Mouse (Mus musculus): Measurements from ENCODE around the gene Olfr323. TPM values are rescaled to one million over a fixed set of nuclear protein-coding genes. Genes with fewer than 3 reads are reported as not detected.
A peak's percentile ranks its signal among the peaks of the same experiment; 100 is the strongest.

The Olfr323 gene
- polyA plus RNA-seq (2016; fragmentation: Nextera tagmentation; extraction: Ambion mirVana) = not detected in 2 replicates

DNA sequence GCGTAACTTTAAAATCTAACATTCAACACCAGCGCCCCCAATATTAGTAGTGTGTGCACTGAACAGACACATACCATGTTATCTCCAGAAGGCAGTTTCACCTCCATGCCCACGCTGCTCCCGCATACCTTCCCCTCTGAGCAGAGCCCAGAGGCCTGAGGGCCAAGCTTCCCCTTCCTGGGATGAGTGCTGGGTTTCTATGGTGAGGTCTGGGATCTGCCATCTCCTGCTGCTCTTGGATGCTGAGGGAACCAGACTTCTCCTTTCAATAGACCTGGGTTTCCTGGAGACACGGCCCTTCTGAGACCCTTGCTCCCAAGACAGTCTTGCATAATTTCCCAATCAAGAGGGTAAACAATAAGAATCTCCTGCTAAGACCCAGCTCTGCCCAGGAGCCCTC is at the start of gene Olfr323:
Olfr323 (minus strand) TSS at position 101 of the 400 bp plus-strand sequence.
- no peak for DNase-seq (ENCODE audit: low spot score)
- WGBS = 81% methylated on average over 5 of the region's 5 CpGs
- no peak within 1 kb of the TSS for H3K27ac ChIP-seq (replicated peaks)
- H3K9me3 ChIP-seq (replicated peaks) = no peaks in the 10 kb centered on the region
- no peaks in the 10 kb centered on the region for H3K4me1 ChIP-seq
- H3K27me3 ChIP-seq (ENCODE audit: low read depth, poor library complexity, severe bottlenecking) = no peaks in the 10 kb centered on the region
- H3K36me3 ChIP-seq = no peaks in the 10 kb centered on the region
- no peak within 1 kb of the TSS for H3K4me3 ChIP-seq

DNA sequence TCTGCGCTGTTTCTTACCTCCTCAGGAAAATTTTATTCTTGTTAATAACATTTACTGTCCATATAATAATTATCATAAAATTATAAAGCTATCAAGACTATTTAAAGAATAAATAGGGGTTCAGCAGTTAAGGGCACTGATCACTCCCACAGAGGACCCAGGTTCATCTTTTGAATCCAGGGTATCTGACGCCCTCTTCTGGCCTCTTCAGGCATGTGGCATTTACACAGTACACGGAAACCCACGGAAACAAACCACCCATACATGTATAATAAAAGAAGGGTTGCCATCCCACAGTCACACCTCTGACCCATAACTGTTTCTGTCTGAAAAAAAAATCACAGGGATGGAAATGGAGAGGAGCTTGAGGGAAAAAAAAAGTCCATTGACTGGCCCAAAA is 41.5 kb upstream of the Olfr323 start:
- no peaks in the 10 kb centered on the region for H3K36me3 ChIP-seq
- WGBS = 56% methylated on average over 4 of the region's 4 CpGs
- no peaks in the 10 kb centered on the region for H3K27me3 ChIP-seq (ENCODE audit: low read depth, poor library complexity, severe bottlenecking)
- H3K9me3 ChIP-seq (replicated peaks) = no peaks in the 10 kb centered on the region
- H3K4me3 ChIP-seq = no peak overlapping the region
- H3K4me1 ChIP-seq = no peaks in the 10 kb centered on the region
- H3K27ac ChIP-seq (replicated peaks) = no peak overlapping the region
- no peak for DNase-seq (ENCODE audit: low spot score)

DNA sequence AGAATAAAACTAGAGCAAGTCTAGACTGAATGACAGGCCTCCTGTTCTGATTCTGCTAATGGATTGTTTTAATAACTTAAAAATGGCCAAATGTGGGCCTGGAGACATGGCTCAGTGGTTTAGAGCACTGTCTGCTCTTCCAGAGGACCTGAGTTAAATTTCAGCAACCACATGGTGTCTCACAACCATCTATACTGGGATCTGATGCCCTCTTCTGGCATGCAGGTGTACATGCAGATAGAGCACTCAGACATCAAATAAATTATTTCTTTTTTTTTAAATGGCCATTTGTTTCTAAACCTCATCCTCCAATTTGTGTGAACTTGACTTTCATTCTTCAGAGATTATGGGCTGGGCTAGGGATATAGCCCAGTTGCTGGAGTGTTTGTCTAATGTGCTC is 39.0 kb upstream of the Olfr323 start:
- Histone ChIP-seq H3K27ac (replicated peaks) (no peak overlapping the region), H3K27me3 (ENCODE audit: low read depth, poor library complexity, severe bottlenecking) (no peaks in the 10 kb centered on the region), H3K4me1 (no peaks in the 10 kb centered on the region), H3K9me3 (replicated peaks) (no peaks in the 10 kb centered on the region), H3K4me3 (no peak overlapping the region), H3K36me3 (no peaks in the 10 kb centered on the region)
- DNase-seq (ENCODE audit: low spot score) = no peak

DNA sequence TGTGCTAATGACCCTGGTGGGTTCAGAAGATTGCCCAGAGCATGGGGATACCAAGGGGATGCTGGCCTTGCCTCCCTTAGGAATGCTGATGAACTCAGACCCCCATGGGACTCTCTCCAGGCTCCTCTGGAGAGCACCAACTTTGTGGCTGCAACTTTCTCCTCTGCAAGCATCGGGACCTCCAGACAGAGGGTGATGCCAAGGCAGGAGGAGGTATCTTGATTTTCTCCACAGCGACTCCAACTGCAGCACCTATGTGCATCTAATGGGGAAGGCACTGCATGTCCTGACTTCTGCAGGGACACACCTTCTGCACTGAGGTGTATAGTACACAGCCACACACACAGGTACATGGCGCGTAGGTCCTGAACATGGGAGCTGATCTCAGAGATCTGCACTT is 28.3 kb upstream of the Olfr323 start, which contains the start of gene Olfr322:
Olfr322 (plus strand) TSS at position 187 of the 400 bp plus-strand sequence.
- Histone ChIP-seq H3K9me3 (replicated peaks) (no peaks in the 10 kb centered on the region), H3K36me3 (no peaks in the 10 kb centered on the region), H3K27me3 (ENCODE audit: low read depth, poor library complexity, severe bottlenecking) (no peaks in the 10 kb centered on the region), H3K4me3 (no peak within 1 kb of the TSS), H3K27ac (replicated peaks) (no peak within 1 kb of the TSS), H3K4me1 (no peaks in the 10 kb centered on the region)
- DNase-seq (ENCODE audit: low spot score) = no peak
- 89% methylated on average over 4 of the region's 4 CpGs for WGBS

DNA sequence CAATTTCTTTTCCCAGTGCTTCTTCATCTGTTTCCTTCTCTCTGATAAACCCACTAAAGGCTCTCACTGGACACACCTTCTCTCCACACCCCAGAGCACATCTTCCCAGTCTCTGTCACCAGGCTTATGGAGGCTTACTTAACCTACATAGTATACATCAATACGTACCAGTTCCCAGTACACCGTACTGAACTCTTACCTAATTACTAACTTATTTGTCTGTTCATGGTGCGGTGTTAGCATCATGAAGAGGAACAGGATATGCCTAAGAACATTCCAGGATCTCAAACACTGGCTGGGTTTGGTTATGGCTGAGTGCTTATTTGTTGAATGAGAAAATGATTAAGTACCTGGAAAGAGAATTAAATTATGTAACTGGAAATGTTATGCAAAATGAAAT is 24.9 kb upstream of the Olfr323 start:
- Histone ChIP-seq H3K4me3 (no peak overlapping the region), H3K4me1 (no peaks in the 10 kb centered on the region), H3K27me3 (ENCODE audit: low read depth, poor library complexity, severe bottlenecking) (no peaks in the 10 kb centered on the region), H3K36me3 (no peaks in the 10 kb centered on the region), H3K27ac (replicated peaks) (no peak overlapping the region), H3K9me3 (replicated peaks) (no peaks in the 10 kb centered on the region)
- DNase-seq (ENCODE audit: low spot score) = no peak
- 89% methylated on average over 3 of the region's 3 CpGs for WGBS

DNA sequence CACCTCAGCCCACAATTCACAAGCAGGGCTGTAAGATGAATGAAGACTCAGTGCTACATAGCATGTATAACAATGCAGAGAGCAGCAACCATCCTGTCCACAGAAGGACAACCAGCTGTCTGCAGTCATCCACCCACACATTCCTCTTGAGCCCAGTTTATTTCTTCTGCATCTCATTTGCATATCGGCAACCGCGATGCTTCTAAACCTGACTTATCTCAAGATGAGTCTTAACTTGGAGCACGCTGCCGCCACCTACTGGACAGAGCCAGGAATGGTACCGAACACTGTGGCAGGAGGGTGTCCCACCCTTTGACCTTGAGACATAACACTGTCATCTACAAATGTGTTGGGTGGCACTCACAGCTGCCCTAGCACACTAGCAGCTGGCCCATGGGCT is 13.0 kb upstream of the Olfr323 start:
- Histone ChIP-seq H3K36me3 (no peaks in the 10 kb centered on the region), H3K27ac (replicated peaks) (no peak overlapping the region), H3K27me3 (ENCODE audit: low read depth, poor library complexity, severe bottlenecking) (peaks cover 33% of the 10 kb centered on the region), H3K9me3 (replicated peaks) (no peaks in the 10 kb centered on the region), H3K4me1 (peaks cover 10% of the 10 kb centered on the region), H3K4me3 (no peak overlapping the region)
- peak; percentile 38 for DNase-seq (ENCODE audit: low spot score)
- 40% methylated on average over 6 of the region's 6 CpGs for WGBS

DNA sequence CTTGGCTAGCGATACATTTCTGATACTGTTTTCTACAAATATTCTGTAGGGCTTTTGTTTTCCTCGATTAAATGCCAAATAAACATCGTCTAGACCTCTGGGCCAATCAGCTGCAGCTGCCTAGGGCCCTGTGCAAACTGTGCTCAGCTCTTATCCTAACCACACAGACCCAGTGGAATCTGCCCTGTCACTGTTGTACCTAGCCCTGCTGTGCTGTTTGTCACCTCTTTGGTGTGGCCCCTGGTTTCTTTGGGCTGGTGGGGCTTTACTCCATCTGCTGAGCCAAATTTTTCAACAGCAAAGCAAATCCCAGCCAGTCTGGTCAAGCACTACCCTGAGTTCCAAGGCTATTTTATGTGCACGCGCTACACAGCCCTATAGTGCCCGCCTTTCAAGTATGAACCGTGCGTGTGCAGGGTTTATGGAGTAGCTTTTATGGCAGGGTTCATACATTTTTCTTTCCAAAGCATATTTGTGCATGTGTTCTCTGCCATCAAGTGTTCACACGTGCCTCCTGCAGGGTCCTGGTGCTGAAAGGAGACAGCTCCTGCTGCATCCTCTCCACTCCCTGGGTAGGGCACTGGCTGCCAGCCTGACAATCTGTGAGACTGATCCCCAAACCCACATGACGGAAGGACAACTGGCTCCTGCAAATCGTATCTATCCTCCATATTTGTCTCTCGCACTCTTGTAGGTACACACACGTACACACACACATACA is 11.5 kb upstream of the Olfr323 start:
- no peak overlapping the region for H3K27ac ChIP-seq (replicated peaks)
- no peaks in the 10 kb centered on the region for H3K36me3 ChIP-seq
- no peaks in the 10 kb centered on the region for H3K9me3 ChIP-seq (replicated peaks)
- WGBS = 88% methylated on average over 13 of the region's 13 CpGs
- no peak for DNase-seq (ENCODE audit: low spot score)
- peaks cover 10% of the 10 kb centered on the region for H3K4me1 ChIP-seq
- no peak overlapping the region for H3K4me3 ChIP-seq
- peaks cover 36% of the 10 kb centered on the region for H3K27me3 ChIP-seq (ENCODE audit: low read depth, poor library complexity, severe bottlenecking)

DNA sequence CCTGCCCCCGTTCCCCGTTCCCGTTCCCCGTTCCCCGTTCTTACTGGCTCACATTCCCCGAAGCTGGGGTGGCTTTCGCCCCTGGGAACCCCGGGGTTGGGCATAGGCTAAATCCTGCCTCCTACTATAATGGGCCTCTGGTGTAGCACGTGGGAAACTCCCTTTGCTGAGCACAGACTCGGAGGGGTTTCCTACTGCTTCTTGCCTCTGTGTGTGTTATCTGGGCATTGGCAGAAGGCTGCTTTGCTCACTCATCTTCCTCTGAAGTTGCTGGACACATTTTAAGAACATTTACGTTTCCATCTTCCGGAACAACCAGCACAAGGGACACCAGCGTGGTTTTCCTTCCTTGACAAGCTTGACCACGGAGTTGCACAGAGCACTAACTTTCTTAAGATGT is 10.8 kb upstream of the Olfr323 start:
- H3K27ac ChIP-seq (replicated peaks) = peak overlapping the region; percentile 72
- H3K4me3 ChIP-seq = peak overlapping the region; percentile 59
- peaks cover 10% of the 10 kb centered on the region for H3K4me1 ChIP-seq
- no peaks in the 10 kb centered on the region for H3K9me3 ChIP-seq (replicated peaks)
- no peaks in the 10 kb centered on the region for H3K36me3 ChIP-seq
- DNase-seq (ENCODE audit: low spot score) = no peak
- WGBS = 28% methylated on average over 14 of the region's 14 CpGs
- peaks cover 36% of the 10 kb centered on the region for H3K27me3 ChIP-seq (ENCODE audit: low read depth, poor library complexity, severe bottlenecking)

DNA sequence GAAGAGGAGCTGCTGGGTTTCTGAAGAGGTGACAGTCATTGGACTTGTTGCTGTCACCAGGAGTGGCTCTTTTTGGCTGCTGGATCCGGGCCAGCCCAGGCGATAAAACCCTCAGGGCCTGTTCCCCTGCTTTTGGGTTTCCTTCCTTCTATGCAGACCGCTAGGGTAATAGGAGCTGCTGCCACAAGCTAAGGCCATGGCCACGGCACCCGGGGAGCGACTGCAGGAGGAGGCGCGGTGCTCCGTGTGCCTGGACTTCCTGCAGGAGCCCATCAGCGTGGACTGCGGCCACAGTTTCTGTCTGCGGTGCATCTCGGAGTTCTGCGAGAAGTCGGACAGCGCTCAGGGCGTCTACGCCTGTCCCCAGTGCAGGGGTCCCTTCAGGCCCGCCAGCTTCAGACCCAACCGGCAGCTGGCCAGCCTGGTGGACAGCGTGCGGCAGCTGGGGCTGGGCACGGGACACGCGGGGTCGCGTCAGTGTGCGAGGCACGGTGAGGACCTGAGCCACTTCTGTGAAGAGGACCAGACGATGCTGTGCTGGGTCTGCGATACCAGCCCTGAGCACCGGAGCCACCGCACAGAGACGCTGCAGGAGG is 10.1 kb upstream of the Olfr323 start, which contains the start of gene Trim58:
Trim58 (plus strand) TSS at position 194 of the 596 bp plus-strand sequence.
- Histone ChIP-seq H3K27me3 (ENCODE audit: low read depth, poor library complexity, severe bottlenecking) (peaks cover 36% of the 10 kb centered on the region), H3K4me1 (peaks cover 10% of the 10 kb centered on the region), H3K4me3 (peak within 1 kb of the TSS; percentile 59), H3K27ac (replicated peaks) (peak within 1 kb of the TSS; percentile 72), H3K36me3 (no peaks in the 10 kb centered on the region), H3K9me3 (replicated peaks) (no peaks in the 10 kb centered on the region)
- peak; percentile 53 for DNase-seq (ENCODE audit: low spot score)
- 6% methylated on average over 34 of the region's 34 CpGs for WGBS

DNA sequence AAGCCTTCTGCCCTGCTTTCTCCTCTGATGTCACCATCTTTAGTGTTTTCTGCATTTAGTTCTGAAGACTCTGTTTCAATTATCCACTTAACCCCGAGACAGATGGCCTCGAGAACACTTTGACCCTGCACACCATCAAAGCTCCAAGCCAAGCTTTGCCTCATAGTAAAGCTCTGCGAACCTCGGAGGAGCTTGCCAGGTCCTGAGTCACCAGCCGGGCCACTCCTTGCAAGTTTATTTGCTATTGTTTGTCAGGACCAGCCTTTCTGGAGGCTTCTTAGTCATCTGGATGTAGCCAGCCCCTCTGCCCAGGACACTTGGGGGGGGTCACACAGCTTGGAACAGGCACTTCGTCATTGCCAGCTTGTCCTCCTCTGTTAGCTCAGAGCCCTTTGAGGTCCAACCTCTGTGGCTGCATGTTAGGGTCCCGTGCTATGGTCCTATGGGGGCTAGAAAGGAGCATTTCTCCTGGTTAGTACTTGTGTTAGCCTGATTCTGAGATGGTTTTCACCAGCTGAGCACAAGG is 7.9 kb upstream of the Olfr323 start:
- Histone ChIP-seq H3K36me3 (no peaks in the 10 kb centered on the region), H3K9me3 (replicated peaks) (no peaks in the 10 kb centered on the region), H3K27me3 (ENCODE audit: low read depth, poor library complexity, severe bottlenecking) (peaks cover 36% of the 10 kb centered on the region), H3K4me1 (peaks cover 10% of the 10 kb centered on the region), H3K4me3 (no peak overlapping the region), H3K27ac (replicated peaks) (no peak overlapping the region)
- WGBS = 76% methylated on average over 7 of the region's 7 CpGs
- DNase-seq (ENCODE audit: low spot score) = no peak

DNA sequence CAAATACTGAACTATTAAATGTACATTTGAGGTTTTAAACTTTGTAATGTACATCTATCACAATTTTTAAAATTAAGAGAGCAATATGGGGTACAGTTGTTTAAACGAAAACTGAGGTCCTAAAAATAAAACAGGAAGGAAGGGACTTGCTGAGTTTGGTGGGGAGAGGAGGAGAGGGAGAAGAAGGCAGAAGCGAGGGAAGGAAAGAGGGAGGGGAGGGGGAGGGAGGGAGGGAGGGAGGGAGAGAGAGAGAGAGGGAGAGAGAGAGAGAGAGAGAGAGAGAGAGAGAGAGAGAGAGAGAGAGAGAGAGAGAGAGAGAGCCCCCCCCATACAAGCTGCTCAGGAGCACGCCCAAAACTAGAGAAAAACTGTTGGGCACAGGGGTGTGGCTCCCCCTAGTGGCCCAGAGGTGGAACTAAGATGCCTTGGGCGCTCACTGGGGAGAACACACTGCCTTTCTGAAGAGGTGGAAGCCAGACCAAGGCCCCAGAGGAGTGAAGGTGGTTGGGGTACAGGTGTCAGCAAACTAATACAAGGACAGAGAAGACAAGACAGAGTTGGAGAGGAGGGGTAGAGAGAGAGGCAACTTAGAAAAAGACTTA is 6.2 kb upstream of the Olfr323 start:
- H3K27me3 ChIP-seq (ENCODE audit: low read depth, poor library complexity, severe bottlenecking) = peaks cover 29% of the 10 kb centered on the region
- WGBS = 22% methylated on average over 4 of the region's 4 CpGs
- H3K4me1 ChIP-seq = peaks cover 10% of the 10 kb centered on the region
- peak; percentile 57 for DNase-seq (ENCODE audit: low spot score)
- H3K27ac ChIP-seq (replicated peaks) = no peak overlapping the region
- H3K36me3 ChIP-seq = no peaks in the 10 kb centered on the region
- H3K4me3 ChIP-seq = no peak overlapping the region
- H3K9me3 ChIP-seq (replicated peaks) = no peaks in the 10 kb centered on the region

DNA sequence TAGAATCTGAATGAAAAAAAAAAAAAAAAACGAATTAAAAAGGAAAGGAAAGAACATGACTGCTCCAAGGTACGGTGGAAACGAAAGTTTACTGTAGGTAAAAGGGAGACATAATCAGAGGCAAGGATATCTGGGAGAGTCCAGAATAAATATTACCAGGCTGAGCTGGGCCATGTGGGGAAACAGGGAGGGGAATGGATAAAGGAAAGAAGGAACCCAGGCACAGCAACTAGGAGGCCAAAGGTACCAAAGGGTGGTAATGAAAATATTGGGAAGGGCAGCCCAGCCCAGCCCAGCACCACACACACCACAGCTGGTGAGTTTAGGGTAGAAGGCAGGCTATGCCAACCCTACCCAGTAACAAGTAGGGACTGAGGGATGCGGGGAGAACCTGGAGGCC is 4.6 kb upstream of the Olfr323 start:
- WGBS = 73% methylated on average over 4 of the region's 4 CpGs
- DNase-seq (ENCODE audit: low spot score) = no peak

DNA sequence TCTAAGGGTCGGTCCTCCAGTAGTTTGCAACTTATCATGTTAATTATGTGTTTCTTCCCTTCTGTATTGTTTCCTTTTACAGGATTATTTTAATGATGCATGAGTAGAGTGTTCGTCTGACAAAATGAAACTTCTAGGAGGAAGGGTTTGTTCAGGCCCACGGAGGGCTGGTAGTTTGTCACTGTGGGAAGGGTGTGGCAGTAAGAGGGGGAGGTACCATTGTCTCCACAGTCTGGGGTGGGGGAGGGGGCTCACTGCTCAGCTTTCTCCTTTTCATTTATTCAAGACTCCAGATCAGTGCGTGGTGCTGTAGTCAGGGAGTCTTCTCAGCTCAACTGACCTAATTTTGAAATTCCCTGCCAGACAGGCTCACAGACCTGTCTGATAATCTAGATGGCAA is 4.2 kb downstream of the Olfr323 start:
- H3K4me1 ChIP-seq = no peaks in the 10 kb centered on the region
- H3K36me3 ChIP-seq = no peaks in the 10 kb centered on the region

More for the DNA sequence above, 4.6 kb upstream of the Olfr323 start:
- Histone ChIP-seq H3K9me3 (replicated peaks) (no peaks in the 10 kb centered on the region), H3K27ac (replicated peaks) (no peak overlapping the region), H3K36me3 (no peaks in the 10 kb centered on the region), H3K4me1 (no peaks in the 10 kb centered on the region; the same call in 1 of the 2 replicates), H3K27me3 (ENCODE audit: low read depth, poor library complexity, severe bottlenecking) (peaks cover 13% of the 10 kb centered on the region), H3K4me3 (no peak overlapping the region)

More for the DNA sequence above, 4.2 kb downstream of the Olfr323 start:
- Histone ChIP-seq H3K27ac (replicated peaks) (no peak overlapping the region), H3K4me3 (no peak overlapping the region), H3K27me3 (ENCODE audit: low read depth, poor library complexity, severe bottlenecking) (no peaks in the 10 kb centered on the region), H3K9me3 (replicated peaks) (no peaks in the 10 kb centered on the region)
- no peak for DNase-seq (ENCODE audit: low spot score)
- WGBS = 71% methylated on average over 4 of the region's 4 CpGs

Measured in midbrain, embryonic 10.5 days (tissue).